Comparison of ENCODE assay signal across 9 mouse cellular contexts in genomic region chr8:25306769-25307491, GRCm38 (mm10).
DNase-seq lines count a peak whose midpoint lies in the region; ATAC-seq and TF ChIP-seq lines count a peak whose summit lies in the region.
"Had no signal": no experiment of that assay in that cellular context is flagged by ENCODE, and none has a peak within 500 bp of the region (broad histone marks: within the 10 kb centered on the region; RNA-seq: fewer than 3 reads in every experiment).

No protein-coding gene starts in this region.

- H3K4me2 ChIP-seq in lung, postnatal 0 days (replicated peaks; ENCODE audit: low read depth, low read length) = no peak overlapping the region
- H3K4me2 ChIP-seq in heart, embryonic 13.5 days = no peak overlapping the region
- H3K4me2 ChIP-seq in limb, embryonic 14.5 days (replicated peaks; ENCODE audit: low read depth, low read length, severe bottlenecking) = no peak overlapping the region

- H3K27ac ChIP-seq in lung, postnatal 0 days (ENCODE audit: low read length) = no peak overlapping the region
- H3K27ac ChIP-seq in heart, embryonic 13.5 days (replicated peaks) = peak overlapping the region; percentile 53
- peak overlapping the region; percentile 66; the same call in 1 of the 2 replicates for H3K27ac ChIP-seq in limb, embryonic 14.5 days (replicated peaks; ENCODE audit: low read depth, low read length)
- H3K27ac ChIP-seq: liver, embryonic 14.5 days had no signal

- no peaks in the 10 kb centered on the region for H3K36me3 ChIP-seq in lung, postnatal 0 days (ENCODE audit: insufficient read depth, low read length)
- no peaks in the 10 kb centered on the region for H3K36me3 ChIP-seq in heart, embryonic 13.5 days
- H3K36me3 ChIP-seq in limb, embryonic 14.5 days (ENCODE audit: control insufficient read depth, insufficient read depth, low read length) = no peaks in the 10 kb centered on the region

- no peaks in the 10 kb centered on the region for H3K27me3 ChIP-seq in lung, postnatal 0 days (replicated peaks; ENCODE audit: insufficient read depth, low read length)
- no peaks in the 10 kb centered on the region for H3K27me3 ChIP-seq in heart, embryonic 13.5 days (replicated peaks)
- no peaks in the 10 kb centered on the region for H3K27me3 ChIP-seq in limb, embryonic 14.5 days (ENCODE audit: control insufficient read depth, insufficient read depth, low read length)

- no peak overlapping the region for H3K4me3 ChIP-seq in lung, postnatal 0 days (ENCODE audit: low read depth, low read length)
- no peak overlapping the region for H3K4me3 ChIP-seq in heart, embryonic 13.5 days
- H3K4me3 ChIP-seq in limb, embryonic 14.5 days (replicated peaks; ENCODE audit: low read length) = no peak overlapping the region

- no peaks in the 10 kb centered on the region for H3K9me3 ChIP-seq in lung, postnatal 0 days (ENCODE audit: low read length)
- no peaks in the 10 kb centered on the region for H3K9me3 ChIP-seq in heart, embryonic 13.5 days
- H3K9me3 ChIP-seq in limb, embryonic 14.5 days (ENCODE audit: control insufficient read depth, low read length) = no peaks in the 10 kb centered on the region

- ATAC-seq in lung, postnatal 0 days = no peak
- ATAC-seq in heart, embryonic 13.5 days (ENCODE audit: extremely low read depth, insufficient number of reproducible peaks, low FRiP score, low TSS enrichment) = no peak
- peak; percentile 32; the same call in 1 of the 2 replicates for ATAC-seq in limb, embryonic 14.5 days (ENCODE audit: low FRiP score, low read depth)

- WGBS in lung, postnatal 0 days = 58% methylated on average over 15 of the region's 15 CpGs
- 64% methylated on average over 15 of the region's 15 CpGs for WGBS in heart, embryonic 13.5 days
- 53% methylated on average over 15 of the region's 15 CpGs for WGBS in limb, embryonic 14.5 days

- TF ChIP-seq EP300 in lung, postnatal 0 days (IDR thresholded peaks at IDR 0.05) = no peak

- no peak for TF ChIP-seq POLR2A in limb, embryonic 14.5 days (IDR thresholded peaks at IDR 0.05; ENCODE audit: borderline replicate concordance, extremely low read depth, insufficient read depth, insufficient read length)

- no peak for TF ChIP-seq CTCF in lung, postnatal 0 days (IDR thresholded peaks at IDR 0.05)

- peak; percentile 58 for DNase-seq in adrenal gland, postnatal 10 days
- no peak for DNase-seq in adrenal gland, postnatal 4 days (ENCODE audit: low spot score in 2 of 2)
- DNase-seq in lung, postnatal 0 days (ENCODE audit: low spot score) = peak; percentile 11
- DNase-seq in lung, adult 18-20 months = no peak
- DNase-seq in limb, embryonic 14.5 days (ENCODE audit: low spot score) = peak; percentile 54
- DNase-seq in left cerebral cortex, postnatal 25 days (ENCODE audit: low spot score in 2 of 2) = no peak
- DNase-seq in layer of hippocampus, adult 9-10 months (ENCODE audit: low spot score) = no peak

- no peak overlapping the region for H3K9ac ChIP-seq in lung, postnatal 0 days (replicated peaks; ENCODE audit: low read depth)
- no peak overlapping the region for H3K9ac ChIP-seq in heart, embryonic 13.5 days
- H3K9ac ChIP-seq in limb, embryonic 14.5 days (ENCODE audit: low read depth, low read length, severe bottlenecking) = no peak overlapping the region; the same call in 1 of the 2 replicates
- H3K9ac ChIP-seq: liver, embryonic 14.5 days had no signal

- peaks cover 5% of the 10 kb centered on the region; the same call in 1 of the 2 replicates for H3K4me1 ChIP-seq in lung, postnatal 0 days (ENCODE audit: insufficient read depth, low read depth, low read length)
- peaks cover 10% of the 10 kb centered on the region for H3K4me1 ChIP-seq in heart, embryonic 13.5 days
- peaks cover 30% of the 10 kb centered on the region for H3K4me1 ChIP-seq in limb, embryonic 14.5 days (ENCODE audit: control insufficient read depth, insufficient read depth, low read length)

- intact Hi-C loops in left cerebral cortex, postnatal 25 days (cut with DNase I) = no loop called here

Comparison
In these comparisons a context has a peak if more than half of its experiments do, and no peak if none do; other contexts are left out.
1. DNase-seq: peak in adrenal gland, postnatal 10 days (single experiment), lung, postnatal 0 days (single experiment) and limb, embryonic 14.5 days (single experiment); none in adrenal gland, postnatal 4 days (0 of 2), lung, adult 18-20 months (0 of 2), left cerebral cortex, postnatal 25 days (0 of 2) and layer of hippocampus, adult 9-10 months (single experiment).